Mouse (Mus musculus): ENCODE measurements around the gene Gm10974. TPM values are rescaled to one million over a fixed set of nuclear protein-coding genes. Genes with fewer than 3 reads are reported as not detected.
A peak's percentile ranks its signal among the peaks of the same experiment; 100 is the strongest.

Gm10974 gene
- total and polyA plus RNA-seq, 2 experiments from 2014 or later, result not detected

DNA sequence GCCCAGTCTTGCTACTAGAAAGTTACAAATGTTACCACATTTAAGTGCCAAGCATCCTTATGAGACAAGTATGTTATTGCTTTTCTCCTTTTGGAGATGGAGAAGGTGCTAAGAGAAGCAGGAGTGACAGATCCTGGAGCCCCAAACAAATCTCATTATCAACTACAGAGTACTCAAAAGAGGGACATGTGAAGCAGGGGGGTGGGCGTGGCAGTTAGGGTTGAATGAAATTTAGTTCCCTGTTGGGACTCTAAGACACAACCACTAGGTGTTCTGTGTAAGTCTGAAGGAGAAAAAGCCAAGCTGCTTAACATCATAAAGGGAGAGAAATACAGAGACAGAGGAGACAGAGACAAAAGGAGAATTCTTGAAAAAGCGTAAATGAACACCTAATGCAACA is 38.2 kb upstream of the Gm10974 start:
- Histone ChIP-seq H3K4me1 (ENCODE audit: control insufficient read depth, insufficient read depth) (no peaks in the 10 kb centered on the region), H3K4me2 (ENCODE audit: low read depth, low read length) (no peak overlapping the region), H3K27me3 (ENCODE audit: control insufficient read depth, insufficient read depth, low read length) (no peaks in the 10 kb centered on the region), H3K4me3 (ENCODE audit: low read depth, low read length) (no peak overlapping the region), H3K9me3 (replicated peaks; ENCODE audit: control insufficient read depth, low read length) (no peaks in the 10 kb centered on the region), H3K9ac (replicated peaks; ENCODE audit: low read depth, low read length) (no peak overlapping the region), H3K27ac (ENCODE audit: low read depth) (no peak overlapping the region), H3K36me3 (replicated peaks; ENCODE audit: control insufficient read depth, insufficient read depth, low read length) (peaks cover 6% of the 10 kb centered on the region; the same call in 1 of the 2 replicates)
- ATAC-seq (ENCODE audit: insufficient read depth, low read depth) (no peak), DNase-seq (ENCODE audit: low spot score) (no peak)
- no peak for TF ChIP-seq CTCF (IDR thresholded peaks at IDR 0.05; ENCODE audit: low read depth)
- TF ChIP-seq EP300 (IDR thresholded peaks at IDR 0.05; ENCODE audit: low read depth), result no peak
- WGBS, result 93% methylated on average over 2 of the region's 2 CpGs

DNA sequence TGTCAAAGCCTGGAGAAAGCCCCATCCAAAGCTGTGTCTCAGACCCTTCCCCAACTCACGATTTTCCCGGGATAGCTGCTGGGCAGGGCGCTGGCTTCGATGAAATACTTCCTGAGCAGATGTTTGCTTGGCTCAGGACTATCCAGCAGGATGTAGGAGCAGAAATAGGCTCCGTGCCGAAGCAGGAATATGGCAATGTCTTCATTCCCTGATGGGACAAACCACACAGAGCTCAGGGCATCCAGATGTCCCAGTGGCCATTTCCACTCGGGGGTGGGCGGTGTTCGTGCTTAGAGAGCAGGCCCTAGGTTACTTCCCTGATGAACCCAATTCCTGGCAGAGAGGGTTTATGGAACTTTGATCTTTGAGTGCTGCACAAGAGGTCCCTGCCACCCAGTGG is 35.1 kb upstream of the Gm10974 start:
- DNase-seq (ENCODE audit: low spot score), result no peak
- H3K4me1 ChIP-seq (ENCODE audit: control insufficient read depth, insufficient read depth), result no peaks in the 10 kb centered on the region
- H3K9me3 ChIP-seq (replicated peaks; ENCODE audit: control insufficient read depth, low read length), result no peaks in the 10 kb centered on the region
- H3K4me3 ChIP-seq (ENCODE audit: low read depth, low read length), result no peak overlapping the region
- 68% methylated on average over 9 of the region's 9 CpGs for WGBS
- no peak overlapping the region for H3K9ac ChIP-seq (replicated peaks; ENCODE audit: low read depth, low read length)
- TF ChIP-seq EP300 (IDR thresholded peaks at IDR 0.05; ENCODE audit: low read depth), result no peak
- TF ChIP-seq CTCF (IDR thresholded peaks at IDR 0.05; ENCODE audit: low read depth), result no peak
- H3K36me3 ChIP-seq (replicated peaks; ENCODE audit: control insufficient read depth, insufficient read depth, low read length), result peaks cover 15% of the 10 kb centered on the region
- H3K27me3 ChIP-seq (ENCODE audit: control insufficient read depth, insufficient read depth, low read length), result no peaks in the 10 kb centered on the region
- no peak overlapping the region for H3K4me2 ChIP-seq (ENCODE audit: low read depth, low read length)
- no peak overlapping the region for H3K27ac ChIP-seq (ENCODE audit: low read depth)
- ATAC-seq (ENCODE audit: insufficient read depth, low read depth), result no peak

DNA sequence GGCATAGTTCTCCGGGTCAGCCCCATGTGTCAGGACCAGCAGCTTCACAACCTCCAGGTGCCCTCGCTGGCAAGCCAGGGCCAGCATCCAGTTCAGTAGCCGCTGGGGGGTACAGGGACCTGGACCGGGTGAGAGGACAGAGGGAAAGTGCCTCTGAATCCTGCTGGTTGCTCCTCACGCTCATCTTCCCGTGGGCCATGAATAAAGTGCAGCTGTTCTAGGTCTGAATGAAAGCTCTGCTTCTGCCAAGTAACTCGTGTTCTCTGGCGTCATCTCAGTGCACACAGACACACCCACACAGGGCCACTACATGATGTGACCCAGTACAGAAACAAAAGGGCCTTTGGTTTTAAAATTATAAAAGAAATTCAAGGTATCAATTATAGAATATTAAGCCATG is 33.4 kb upstream of the Gm10974 start:
- H3K27me3 ChIP-seq (ENCODE audit: control insufficient read depth, insufficient read depth, low read length), result no peaks in the 10 kb centered on the region
- peaks cover 15% of the 10 kb centered on the region for H3K36me3 ChIP-seq (replicated peaks; ENCODE audit: control insufficient read depth, insufficient read depth, low read length)
- H3K9me3 ChIP-seq (replicated peaks; ENCODE audit: control insufficient read depth, low read length), result no peaks in the 10 kb centered on the region
- no peaks in the 10 kb centered on the region for H3K4me1 ChIP-seq (ENCODE audit: control insufficient read depth, insufficient read depth)
- 80% methylated on average over 8 of the region's 8 CpGs for WGBS
- ATAC-seq (ENCODE audit: insufficient read depth, low read depth), result no peak
- TF ChIP-seq CTCF (IDR thresholded peaks at IDR 0.05; ENCODE audit: low read depth) (no peak), EP300 (IDR thresholded peaks at IDR 0.05; ENCODE audit: low read depth) (no peak)
- no peak overlapping the region for H3K9ac ChIP-seq (replicated peaks; ENCODE audit: low read depth, low read length)
- no peak overlapping the region for H3K4me3 ChIP-seq (ENCODE audit: low read depth, low read length)
- no peak overlapping the region for H3K27ac ChIP-seq (ENCODE audit: low read depth)
- H3K4me2 ChIP-seq (ENCODE audit: low read depth, low read length), result no peak overlapping the region
- no peak for DNase-seq (ENCODE audit: low spot score)

DNA sequence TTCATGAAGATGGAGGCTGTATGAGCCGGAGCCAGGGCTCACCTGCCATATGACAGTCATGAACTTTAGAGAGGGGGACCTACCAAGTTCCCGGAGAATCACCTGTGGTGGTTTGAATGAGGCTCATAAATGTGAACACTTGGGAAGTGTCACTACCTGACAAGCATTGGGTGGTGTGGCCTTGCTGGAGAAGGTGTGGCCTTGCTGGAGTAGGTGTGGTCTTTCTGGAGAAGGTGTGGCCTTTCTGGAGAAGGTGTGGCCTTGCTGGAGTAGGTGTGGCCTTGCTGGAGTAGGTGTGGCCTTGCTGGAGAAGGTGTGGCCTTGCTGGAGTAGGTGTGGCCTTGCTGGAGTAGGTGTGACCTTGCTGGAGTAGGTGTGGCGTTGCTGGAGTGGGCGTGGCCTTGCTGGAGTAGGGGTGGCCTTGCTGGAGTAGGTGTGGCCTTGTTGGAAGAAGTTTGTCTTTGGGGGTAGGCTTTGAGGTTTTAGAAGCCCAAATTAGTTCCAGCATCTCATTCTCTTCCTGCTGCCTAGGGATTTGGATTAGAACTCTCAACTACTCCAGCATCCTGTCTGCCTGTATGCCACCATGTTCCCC is 31.7 kb upstream of the Gm10974 start:
- no peak overlapping the region for H3K9ac ChIP-seq (replicated peaks; ENCODE audit: low read depth, low read length)
- ATAC-seq (ENCODE audit: insufficient read depth, low read depth) (no peak), DNase-seq (ENCODE audit: low spot score) (no peak)
- no peak overlapping the region for H3K27ac ChIP-seq (ENCODE audit: low read depth)
- no peaks in the 10 kb centered on the region for H3K9me3 ChIP-seq (replicated peaks; ENCODE audit: control insufficient read depth, low read length)
- H3K4me3 ChIP-seq (ENCODE audit: low read depth, low read length), result no peak overlapping the region
- H3K27me3 ChIP-seq (ENCODE audit: control insufficient read depth, insufficient read depth, low read length), result no peaks in the 10 kb centered on the region
- 87% methylated on average over 4 of the region's 4 CpGs for WGBS
- H3K4me2 ChIP-seq (ENCODE audit: low read depth, low read length), result no peak overlapping the region
- H3K36me3 ChIP-seq (replicated peaks; ENCODE audit: control insufficient read depth, insufficient read depth, low read length), result peaks cover 15% of the 10 kb centered on the region
- H3K4me1 ChIP-seq (ENCODE audit: control insufficient read depth, insufficient read depth), result no peaks in the 10 kb centered on the region
- TF ChIP-seq CTCF (IDR thresholded peaks at IDR 0.05; ENCODE audit: low read depth) (no peak), EP300 (IDR thresholded peaks at IDR 0.05; ENCODE audit: low read depth) (no peak)

DNA sequence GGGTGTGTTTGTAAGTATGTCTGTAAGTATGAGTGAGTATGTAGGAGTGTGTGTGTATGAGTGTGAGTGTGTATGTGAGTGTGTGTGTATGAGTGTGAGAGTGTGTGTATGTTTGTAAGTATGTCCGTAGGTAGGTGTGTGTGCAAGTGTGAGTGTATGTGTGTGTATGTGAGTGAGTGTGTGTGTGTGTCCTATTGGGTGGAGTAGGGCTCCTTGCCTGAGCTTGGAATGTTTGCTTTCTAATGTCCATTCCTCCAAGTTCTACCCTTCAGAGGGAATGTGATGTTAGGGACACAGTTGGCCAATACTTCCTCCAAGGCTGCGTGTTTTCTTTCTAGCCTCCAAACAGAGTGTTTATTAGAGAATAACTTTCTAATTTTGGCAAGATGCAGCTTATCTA is 28.8 kb upstream of the Gm10974 start:
- Histone ChIP-seq H3K27ac (ENCODE audit: low read depth) (no peak overlapping the region), H3K4me1 (ENCODE audit: control insufficient read depth, insufficient read depth) (no peaks in the 10 kb centered on the region), H3K9me3 (replicated peaks; ENCODE audit: control insufficient read depth, low read length) (no peaks in the 10 kb centered on the region), H3K27me3 (ENCODE audit: control insufficient read depth, insufficient read depth, low read length) (no peaks in the 10 kb centered on the region), H3K4me2 (ENCODE audit: low read depth, low read length) (no peak overlapping the region), H3K36me3 (replicated peaks; ENCODE audit: control insufficient read depth, insufficient read depth, low read length) (peaks cover 17% of the 10 kb centered on the region), H3K4me3 (ENCODE audit: low read depth, low read length) (no peak overlapping the region), H3K9ac (replicated peaks; ENCODE audit: low read depth, low read length) (no peak overlapping the region)
- TF ChIP-seq EP300 (IDR thresholded peaks at IDR 0.05; ENCODE audit: low read depth) (no peak), CTCF (IDR thresholded peaks at IDR 0.05; ENCODE audit: low read depth) (no peak)
- 82% methylated on average over 2 of the region's 2 CpGs for WGBS
- DNase-seq (ENCODE audit: low spot score) (no peak), ATAC-seq (ENCODE audit: insufficient read depth, low read depth) (no peak)

DNA sequence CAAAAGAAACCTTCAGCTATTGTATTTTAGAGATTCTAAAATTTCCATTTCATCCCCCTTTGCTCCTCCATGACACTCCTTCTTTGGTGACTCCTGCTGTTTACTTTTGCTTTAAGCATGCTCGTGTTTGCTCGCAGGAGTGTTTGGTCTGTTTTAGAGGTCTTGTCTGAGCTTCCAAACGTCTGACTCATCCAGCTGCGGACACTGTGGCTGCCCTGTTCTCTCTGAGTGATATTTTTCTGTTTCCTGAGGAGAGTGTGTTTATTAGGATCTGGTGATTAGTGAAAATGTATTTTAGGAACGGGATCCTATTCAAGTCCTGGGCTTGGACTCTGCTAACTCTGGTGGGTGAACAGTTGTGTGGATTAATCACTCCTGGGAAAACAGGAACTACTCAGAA is 26.1 kb upstream of the Gm10974 start:
- TF ChIP-seq CTCF (IDR thresholded peaks at IDR 0.05; ENCODE audit: low read depth), result no peak
- Histone ChIP-seq H3K9ac (replicated peaks; ENCODE audit: low read depth, low read length) (no peak overlapping the region), H3K4me1 (ENCODE audit: control insufficient read depth, insufficient read depth) (no peaks in the 10 kb centered on the region), H3K4me2 (ENCODE audit: low read depth, low read length) (peak overlapping the region; percentile 3; the same call in 1 of the 2 replicates), H3K27ac (ENCODE audit: low read depth) (peak overlapping the region; percentile 52; the same call in 1 of the 2 replicates), H3K4me3 (ENCODE audit: low read depth, low read length) (no peak overlapping the region), H3K27me3 (ENCODE audit: control insufficient read depth, insufficient read depth, low read length) (no peaks in the 10 kb centered on the region), H3K9me3 (replicated peaks; ENCODE audit: control insufficient read depth, low read length) (no peaks in the 10 kb centered on the region), H3K36me3 (replicated peaks; ENCODE audit: control insufficient read depth, insufficient read depth, low read length) (0 out of 2 replicates have a peak, but pooled peaks cover 5% of the 10 kb centered on the region)
- WGBS, result 7% methylated on average over 5 of the region's 5 CpGs
- ATAC-seq (ENCODE audit: insufficient read depth, low read depth) (peak; percentile 33), DNase-seq (ENCODE audit: low spot score) (no peak)
